Comparison of ENCODE assay signal across 11 mouse cellular contexts in the genomic region with DNA sequence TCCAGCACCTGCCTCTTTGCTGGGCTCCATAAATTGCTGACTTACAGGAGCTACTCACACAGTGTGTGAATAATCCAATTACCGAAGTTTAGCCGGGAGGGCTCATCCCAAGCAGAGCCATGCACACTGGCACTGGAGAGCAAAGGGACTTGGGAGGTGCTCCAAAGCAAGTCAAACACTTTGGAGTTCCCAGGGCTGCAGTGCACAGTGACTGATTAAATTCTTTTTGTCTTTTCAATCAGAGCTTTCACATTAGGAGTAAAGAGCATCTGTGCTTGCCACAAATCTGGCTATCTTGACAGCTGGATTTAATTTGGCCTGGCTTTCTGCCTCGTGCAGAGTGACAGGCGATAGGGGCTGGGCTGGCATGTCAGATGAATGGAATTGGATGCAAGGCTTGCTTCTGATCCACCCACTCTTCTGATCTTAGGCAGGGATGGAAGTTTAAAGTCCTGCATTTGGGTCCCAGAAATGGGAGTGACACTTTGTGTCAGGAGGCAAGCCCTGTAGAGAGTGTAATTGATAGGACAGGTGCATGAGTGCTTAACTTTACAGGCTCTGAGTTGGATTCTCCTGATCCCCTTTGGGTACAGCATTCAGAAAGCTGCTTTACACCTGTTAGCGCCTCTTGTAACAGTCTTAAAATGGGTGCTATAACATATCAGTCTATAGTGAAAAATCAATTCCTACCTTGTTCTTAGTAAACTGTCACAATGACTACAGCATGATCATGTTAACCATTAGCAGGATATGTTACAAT.
DNase-seq lines count a peak whose midpoint lies in the region; ATAC-seq and TF ChIP-seq lines count a peak whose summit lies in the region.
"Had no signal": no experiment of that assay in that cellular context is flagged by ENCODE, and none has a peak within 500 bp of the region (broad histone marks: within the 10 kb centered on the region; RNA-seq: fewer than 3 reads in every experiment).

No protein-coding gene starts in this region.

- WGBS in forebrain, postnatal 0 days = 28% methylated on average over 5 of the region's 5 CpGs
- WGBS in midbrain, embryonic 12.5 days = 30% methylated on average over 5 of the region's 5 CpGs
- 61% methylated on average over 5 of the region's 5 CpGs for WGBS in heart, embryonic 11.5 days (ENCODE audit: insufficient replicate concordance)

- H3K9ac ChIP-seq in forebrain, postnatal 0 days = no peak overlapping the region
- H3K9ac ChIP-seq in midbrain, embryonic 12.5 days (replicated peaks) = no peak overlapping the region
- no peak overlapping the region for H3K9ac ChIP-seq in heart, embryonic 11.5 days (ENCODE audit: low read depth, low read length)
- H3K9ac ChIP-seq: liver, embryonic 12.5 days had no signal

- H3K4me2 ChIP-seq in forebrain, postnatal 0 days (ENCODE audit: low read depth) = no peak overlapping the region
- peak overlapping the region; percentile 7; the same call in 1 of the 2 replicates for H3K4me2 ChIP-seq in midbrain, embryonic 12.5 days (replicated peaks)
- no peak overlapping the region for H3K4me2 ChIP-seq in heart, embryonic 11.5 days
- H3K4me2 ChIP-seq: liver, embryonic 12.5 days had no signal

- H3K27me3 ChIP-seq in forebrain, postnatal 0 days (ENCODE audit: insufficient read depth, low read length) = no peaks in the 10 kb centered on the region
- H3K27me3 ChIP-seq in midbrain, embryonic 12.5 days = no peaks in the 10 kb centered on the region
- no peaks in the 10 kb centered on the region for H3K27me3 ChIP-seq in heart, embryonic 11.5 days (ENCODE audit: control insufficient read depth, insufficient read depth, low read length)
- H3K27me3 ChIP-seq: liver, embryonic 12.5 days; megakaryocyte, embryonic 14.5 days had no signal

- DNase-seq in right cerebral cortex, postnatal 10 days (ENCODE audit: low spot score in 2 of 2) = peak; percentile 17 to 23
- DNase-seq in right cerebral cortex, postnatal 14 days = no peak
- DNase-seq in forebrain, postnatal 0 days = peak; percentile 68
- no peak for DNase-seq in urinary bladder, adult 18-20 months (ENCODE audit: low spot score in 2 of 2)
- DNase-seq in testis, postnatal 14 days (ENCODE audit: low spot score) = no peak
- DNase-seq in adrenal gland, postnatal 36 days = no peak
- DNase-seq: cerebellum, adult 2 months had no signal

- H3K9me3 ChIP-seq in forebrain, postnatal 0 days (ENCODE audit: low read length) = no peaks in the 10 kb centered on the region
- H3K9me3 ChIP-seq in midbrain, embryonic 12.5 days = no peaks in the 10 kb centered on the region
- H3K9me3 ChIP-seq in heart, embryonic 11.5 days (replicated peaks; ENCODE audit: control insufficient read depth, low read length) = no peaks in the 10 kb centered on the region
- H3K9me3 ChIP-seq: liver, embryonic 12.5 days; megakaryocyte, embryonic 14.5 days had no signal

- no peak overlapping the region for H3K27ac ChIP-seq in forebrain, postnatal 0 days (ENCODE audit: low read depth, low read length)
- H3K27ac ChIP-seq in midbrain, embryonic 12.5 days (replicated peaks) = no peak overlapping the region
- H3K27ac ChIP-seq in heart, embryonic 11.5 days (ENCODE audit: low read depth, low read length) = no peak overlapping the region
- H3K27ac ChIP-seq: liver, embryonic 12.5 days had no signal

- no peak for TF ChIP-seq CTCF in forebrain, postnatal 0 days (IDR thresholded peaks at IDR 0.05; ENCODE audit: low read depth)

- H3K4me1 ChIP-seq in forebrain, postnatal 0 days (ENCODE audit: insufficient read depth) = no peaks in the 10 kb centered on the region
- H3K4me1 ChIP-seq in midbrain, embryonic 12.5 days = peaks cover 8% of the 10 kb centered on the region; the same call in 1 of the 2 replicates
- H3K4me1 ChIP-seq in heart, embryonic 11.5 days (ENCODE audit: control insufficient read depth, insufficient read depth, low read length) = no peaks in the 10 kb centered on the region
- H3K4me1 ChIP-seq: liver, embryonic 12.5 days; megakaryocyte, embryonic 14.5 days had no signal

- peak; percentile 78 for ATAC-seq in forebrain, postnatal 0 days
- peak; percentile 85 for ATAC-seq in midbrain, embryonic 12.5 days (ENCODE audit: low FRiP score, low read depth)
- no peak for ATAC-seq in heart, embryonic 11.5 days (replicated peaks; ENCODE audit: insufficient number of reproducible peaks, low FRiP score, low TSS enrichment)
- ATAC-seq: liver, embryonic 12.5 days had no signal

- H3K4me3 ChIP-seq in forebrain, postnatal 0 days (ENCODE audit: low read depth, low read length) = no peak overlapping the region
- H3K4me3 ChIP-seq in midbrain, embryonic 12.5 days = no peak overlapping the region
- H3K4me3 ChIP-seq in heart, embryonic 11.5 days (ENCODE audit: low read depth, low read length) = no peak overlapping the region
- H3K4me3 ChIP-seq: liver, embryonic 12.5 days; megakaryocyte, embryonic 14.5 days had no signal

- H3K36me3 ChIP-seq in forebrain, postnatal 0 days (ENCODE audit: insufficient read depth) = no peaks in the 10 kb centered on the region
- no peaks in the 10 kb centered on the region for H3K36me3 ChIP-seq in midbrain, embryonic 12.5 days
- H3K36me3 ChIP-seq in heart, embryonic 11.5 days (ENCODE audit: control insufficient read depth, insufficient read depth, low read length) = no peaks in the 10 kb centered on the region
- H3K36me3 ChIP-seq: liver, embryonic 12.5 days had no signal

Comparison
In these comparisons a context has a peak if more than half of its experiments do, and no peak if none do; other contexts are left out.
1. DNase-seq: peak in right cerebral cortex, postnatal 10 days (2 of 2) and forebrain, postnatal 0 days (single experiment); none in right cerebral cortex, postnatal 14 days (single experiment), urinary bladder, adult 18-20 months (0 of 2), testis, postnatal 14 days (single experiment) and adrenal gland, postnatal 36 days (0 of 2).